Mouse (Mus musculus): ENCODE results near the gene Olfr1031. TPM values are rescaled to one million over a fixed set of nuclear protein-coding genes. Genes with fewer than 3 reads are reported as not detected.

Olfr1031 gene
- total and polyA plus RNA-seq, 3 experiments = not detected

Other genes starting within 250 kb of the Olfr1031 start
Only the 20 nearest of the 31 such genes appear.
- not detected in 2 replicates for gene Olfr1018, start 171.8 kb upstream of the Olfr1031 start, total RNA-seq (2012; rRNA removed)
- gene Olfr1018, start 171.8 kb upstream of the Olfr1031 start, total RNA-seq (2014; rRNA removed) = not detected in 2 replicates
- gene Olfr1018, start 171.8 kb upstream of the Olfr1031 start, polyA plus RNA-seq (2012; ENCODE audit: insufficient read length, low read depth) = not detected in 2 replicates
- not detected in 2 replicates for gene Olfr1019, start 144.8 kb upstream of the Olfr1031 start, total RNA-seq (2012; rRNA removed)
- not detected in 2 replicates for gene Olfr1019, start 144.8 kb upstream of the Olfr1031 start, total RNA-seq (2014; rRNA removed)
- not detected in 2 replicates for gene Olfr1019, start 144.8 kb upstream of the Olfr1031 start, polyA plus RNA-seq (2012; ENCODE audit: insufficient read length, low read depth)
- gene Olfr1020, start 143.3 kb upstream of the Olfr1031 start, total RNA-seq (2012; rRNA removed) = not detected in 2 replicates
- gene Olfr1020, start 143.3 kb upstream of the Olfr1031 start, total RNA-seq (2014; rRNA removed) = not detected in 2 replicates
- gene Olfr1020, start 143.3 kb upstream of the Olfr1031 start, polyA plus RNA-seq (2012; ENCODE audit: insufficient read length, low read depth) = not detected in 2 replicates
- gene Olfr1022, start 121.7 kb upstream of the Olfr1031 start, total RNA-seq (2012; rRNA removed) = not detected in 2 replicates
- not detected in 2 replicates for gene Olfr1022, start 121.7 kb upstream of the Olfr1031 start, total RNA-seq (2014; rRNA removed)
- gene Olfr1022, start 121.7 kb upstream of the Olfr1031 start, polyA plus RNA-seq (2012; ENCODE audit: insufficient read length, low read depth) = not detected in 2 replicates
- not detected in 2 replicates for gene Olfr1023, start 104.7 kb upstream of the Olfr1031 start, total RNA-seq (2012; rRNA removed)
- not detected in 2 replicates for gene Olfr1023, start 104.7 kb upstream of the Olfr1031 start, total RNA-seq (2014; rRNA removed)
- not detected in 2 replicates for gene Olfr1023, start 104.7 kb upstream of the Olfr1031 start, polyA plus RNA-seq (2012; ENCODE audit: insufficient read length, low read depth)
- gene Olfr1024, start 85.3 kb upstream of the Olfr1031 start, total RNA-seq (2012; rRNA removed) = not detected in 2 replicates
- gene Olfr1024, start 85.3 kb upstream of the Olfr1031 start, total RNA-seq (2014; rRNA removed) = not detected in 2 replicates
- not detected in 2 replicates for gene Olfr1024, start 85.3 kb upstream of the Olfr1031 start, polyA plus RNA-seq (2012; ENCODE audit: insufficient read length, low read depth)
- gene Olfr1025-ps1, start 75.1 kb upstream of the Olfr1031 start, total RNA-seq (2012; rRNA removed) = not detected in 2 replicates
- gene Olfr1025-ps1, start 75.1 kb upstream of the Olfr1031 start, total RNA-seq (2014; rRNA removed) = not detected in 2 replicates
- not detected in 2 replicates for gene Olfr1025-ps1, start 75.1 kb upstream of the Olfr1031 start, polyA plus RNA-seq (2012; ENCODE audit: insufficient read length, low read depth)
- gene Olfr1026, start 68.7 kb upstream of the Olfr1031 start, total RNA-seq (2012; rRNA removed) = not detected in 2 replicates
- not detected in 2 replicates for gene Olfr1026, start 68.7 kb upstream of the Olfr1031 start, total RNA-seq (2014; rRNA removed)
- not detected in 2 replicates for gene Olfr1026, start 68.7 kb upstream of the Olfr1031 start, polyA plus RNA-seq (2012; ENCODE audit: insufficient read length, low read depth)
- not detected in 2 replicates for gene Olfr1028, start 39.9 kb upstream of the Olfr1031 start, total RNA-seq (2012; rRNA removed)
- not detected in 2 replicates for gene Olfr1028, start 39.9 kb upstream of the Olfr1031 start, total RNA-seq (2014; rRNA removed)
- gene Olfr1028, start 39.9 kb upstream of the Olfr1031 start, polyA plus RNA-seq (2012; ENCODE audit: insufficient read length, low read depth) = not detected in 2 replicates
- gene Olfr1029, start 16.4 kb upstream of the Olfr1031 start, total RNA-seq (2012; rRNA removed) = not detected in 2 replicates
- not detected in 2 replicates for gene Olfr1029, start 16.4 kb upstream of the Olfr1031 start, total RNA-seq (2014; rRNA removed)
- not detected in 2 replicates for gene Olfr1029, start 16.4 kb upstream of the Olfr1031 start, polyA plus RNA-seq (2012; ENCODE audit: insufficient read length, low read depth)
- gene Olfr1030, start 11.0 kb upstream of the Olfr1031 start, total RNA-seq (2012; rRNA removed) = not detected in 2 replicates
- gene Olfr1030, start 11.0 kb upstream of the Olfr1031 start, total RNA-seq (2014; rRNA removed) = not detected in 2 replicates
- not detected in 2 replicates for gene Olfr1030, start 11.0 kb upstream of the Olfr1031 start, polyA plus RNA-seq (2012; ENCODE audit: insufficient read length, low read depth)
- gene Olfr1032, start 15.2 kb downstream of the Olfr1031 start, total RNA-seq (2012; rRNA removed) = not detected in 2 replicates
- gene Olfr1032, start 15.2 kb downstream of the Olfr1031 start, total RNA-seq (2014; rRNA removed) = not detected in 2 replicates
- not detected in 2 replicates for gene Olfr1032, start 15.2 kb downstream of the Olfr1031 start, polyA plus RNA-seq (2012; ENCODE audit: insufficient read length, low read depth)
- gene Olfr1033, start 30.3 kb downstream of the Olfr1031 start, total RNA-seq (2012; rRNA removed) = not detected in 2 replicates
- not detected in 2 replicates for gene Olfr1033, start 30.3 kb downstream of the Olfr1031 start, total RNA-seq (2014; rRNA removed)
- not detected in 2 replicates for gene Olfr1033, start 30.3 kb downstream of the Olfr1031 start, polyA plus RNA-seq (2012; ENCODE audit: insufficient read length, low read depth)
- gene Olfr1034, start 55.6 kb downstream of the Olfr1031 start, total RNA-seq (2012; rRNA removed) = not detected in 2 replicates
- not detected in 2 replicates for gene Olfr1034, start 55.6 kb downstream of the Olfr1031 start, total RNA-seq (2014; rRNA removed)
- gene Olfr1034, start 55.6 kb downstream of the Olfr1031 start, polyA plus RNA-seq (2012; ENCODE audit: insufficient read length, low read depth) = not detected in 2 replicates
- gene Olfr1036, start 83.7 kb downstream of the Olfr1031 start, total RNA-seq (2012; rRNA removed) = not detected in 2 replicates
- gene Olfr1036, start 83.7 kb downstream of the Olfr1031 start, total RNA-seq (2014; rRNA removed) = not detected in 2 replicates
- not detected in 2 replicates for gene Olfr1036, start 83.7 kb downstream of the Olfr1031 start, polyA plus RNA-seq (2012; ENCODE audit: insufficient read length, low read depth)
- gene Olfr1037, start 97.1 kb downstream of the Olfr1031 start, total RNA-seq (2012; rRNA removed) = not detected in 2 replicates
- gene Olfr1037, start 97.1 kb downstream of the Olfr1031 start, total RNA-seq (2014; rRNA removed) = not detected in 2 replicates
- gene Olfr1037, start 97.1 kb downstream of the Olfr1031 start, polyA plus RNA-seq (2012; ENCODE audit: insufficient read length, low read depth) = not detected in 2 replicates
- gene Olfr1039, start 145.6 kb downstream of the Olfr1031 start, total RNA-seq (2012; rRNA removed) = not detected in 2 replicates
- gene Olfr1039, start 145.6 kb downstream of the Olfr1031 start, total RNA-seq (2014; rRNA removed) = not detected in 2 replicates
- not detected in 2 replicates for gene Olfr1039, start 145.6 kb downstream of the Olfr1031 start, polyA plus RNA-seq (2012; ENCODE audit: insufficient read length, low read depth)
- gene Olfr1040, start 156.4 kb downstream of the Olfr1031 start, total RNA-seq (2012; rRNA removed) = not detected in 2 replicates
- gene Olfr1040, start 156.4 kb downstream of the Olfr1031 start, total RNA-seq (2014; rRNA removed) = not detected in 2 replicates
- not detected in 2 replicates for gene Olfr1040, start 156.4 kb downstream of the Olfr1031 start, polyA plus RNA-seq (2012; ENCODE audit: insufficient read length, low read depth)
- gene Olfr1042, start 171.5 kb downstream of the Olfr1031 start, total RNA-seq (2012; rRNA removed) = not detected in 2 replicates
- not detected in 2 replicates for gene Olfr1042, start 171.5 kb downstream of the Olfr1031 start, total RNA-seq (2014; rRNA removed)
- gene Olfr1042, start 171.5 kb downstream of the Olfr1031 start, polyA plus RNA-seq (2012; ENCODE audit: insufficient read length, low read depth) = not detected in 2 replicates
- gene Olfr1043, start 177.2 kb downstream of the Olfr1031 start, total RNA-seq (2012; rRNA removed) = not detected in 2 replicates
- not detected in 2 replicates for gene Olfr1043, start 177.2 kb downstream of the Olfr1031 start, total RNA-seq (2014; rRNA removed)
- gene Olfr1043, start 177.2 kb downstream of the Olfr1031 start, polyA plus RNA-seq (2012; ENCODE audit: insufficient read length, low read depth) = not detected in 2 replicates

Data from CH12.LX (cell line).